Mouse (Mus musculus): ENCODE results near the gene Ear6. TPM values are rescaled to one million over a fixed set of nuclear protein-coding genes. Genes with fewer than 3 reads are reported as not detected.

Ear6 gene
- not detected for total RNA-seq (2023)

GRCm38 (mm10) chr14:51853399-51853798, at the start of gene Ear6:
Gene Ear6, plus strand, starts transcription at chr14:51853699.

DNA sequence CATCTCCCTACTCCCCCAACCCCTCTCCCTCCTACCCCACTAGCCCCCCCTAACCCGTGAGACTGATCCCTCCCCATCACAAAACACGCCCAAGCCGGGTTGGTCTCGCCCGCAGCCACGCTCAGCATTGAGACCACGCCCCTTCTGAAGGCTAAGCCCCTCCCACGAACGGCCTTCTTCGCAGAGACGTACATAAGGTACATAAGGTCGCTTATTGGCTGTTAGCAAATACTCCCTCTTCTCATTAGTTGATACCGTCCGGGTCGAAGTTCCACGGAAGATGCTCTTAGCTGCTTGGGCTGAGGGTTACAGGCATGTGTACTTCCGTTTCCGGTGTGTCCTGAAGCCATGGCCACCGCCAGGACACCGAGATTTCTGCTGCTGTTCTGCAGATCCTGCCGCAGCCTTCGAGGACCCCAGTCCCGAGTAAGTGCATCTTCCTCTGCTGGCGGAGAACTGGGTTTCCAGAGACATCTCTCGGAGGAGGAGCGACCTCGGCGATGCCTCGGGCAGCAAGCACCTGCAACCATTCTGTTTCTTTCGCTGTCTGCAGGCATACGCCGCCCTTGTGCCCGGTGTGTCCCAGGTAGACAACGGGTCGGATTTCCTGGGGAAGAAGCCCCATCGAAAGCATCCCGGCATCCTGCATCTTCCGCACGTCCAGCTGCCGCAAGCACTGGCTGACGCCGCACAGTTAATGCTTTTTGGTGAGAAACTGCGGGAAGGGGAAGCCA, 31.3 kb downstream of the Ear6 start, which contains the start of gene Mettl17:
TSS of gene Mettl17 (plus strand) at position 245 of the 734 bp plus-strand sequence.

DNA sequence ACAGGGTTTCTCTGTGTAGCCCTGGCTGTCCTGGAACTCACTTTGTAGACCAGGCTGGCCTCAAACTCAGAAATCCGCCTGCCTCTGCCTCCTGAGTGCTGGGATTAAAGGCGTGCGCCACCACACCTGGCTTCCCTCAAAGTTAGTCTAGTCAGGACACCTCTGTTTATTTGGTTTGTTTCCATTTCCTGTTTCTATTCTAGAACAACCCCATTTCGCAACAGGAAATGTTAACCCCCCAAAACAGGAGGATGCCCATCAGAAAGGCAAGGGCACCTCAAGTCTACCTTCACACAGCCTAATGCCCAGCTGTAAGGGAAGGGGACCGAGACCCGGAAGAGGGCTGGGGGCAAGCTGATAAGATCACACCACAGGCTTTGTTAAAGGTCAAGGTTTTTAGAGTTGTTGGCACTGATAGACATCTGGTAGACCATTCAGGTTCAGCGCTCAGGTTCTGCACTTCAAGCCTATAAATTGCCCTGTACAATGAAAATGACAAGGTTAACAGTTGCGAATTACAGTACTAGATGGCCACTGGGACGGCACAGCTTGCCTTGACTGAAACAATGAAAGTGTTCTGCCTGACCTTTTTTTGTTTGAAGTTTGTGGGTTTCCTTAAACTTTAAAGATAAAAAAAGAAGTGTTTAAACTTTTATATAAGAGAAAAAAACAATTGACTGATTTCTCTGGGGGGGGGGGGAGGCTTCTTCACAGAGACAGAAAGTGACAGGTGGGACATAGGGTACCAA, 38.9 kb downstream of the Ear6 start, which contains the start of gene Slc39a2:
TSS of gene Slc39a2 (plus strand) at position 699 of the 749 bp plus-strand sequence.

Other genes with a start within 250 kb of the Ear6 start
- not detected for gene Gm17078, start 242.4 kb upstream of the Ear6 start, total RNA-seq (2023)
- not detected for gene Gm4181, start 218.0 kb upstream of the Ear6 start, total RNA-seq (2023)
- not detected for gene Gm17079, start 158.2 kb upstream of the Ear6 start, total RNA-seq (2023)
- gene Gm5800, start 136.5 kb upstream of the Ear6 start, total RNA-seq (2023): not detected
- not detected for gene Ang4, start 80.1 kb upstream of the Ear6 start, total RNA-seq (2023)
- gene AY358078, start 53.7 kb upstream of the Ear6 start, total RNA-seq (2023): not detected
- gene Mettl17, start 31.1 kb downstream of the Ear6 start, total RNA-seq (2023): 51.4 TPM
- gene Slc39a2, start 39.2 kb downstream of the Ear6 start, total RNA-seq (2023): 0.67 TPM
- 12.7 TPM for gene Ndrg2, start 60.5 kb downstream of the Ear6 start, total RNA-seq (2023)
- not detected for gene Tppp2, start 64.7 kb downstream of the Ear6 start, total RNA-seq (2023)
- not detected for gene Rnase13, start 69.1 kb downstream of the Ear6 start, total RNA-seq (2023)
- gene Arhgef40, start 131.0 kb downstream of the Ear6 start, total RNA-seq (2023): 0.70 TPM
- not detected for gene Tmem253, start 162.0 kb downstream of the Ear6 start, total RNA-seq (2023)
- gene Zfp219, start 167.0 kb downstream of the Ear6 start, total RNA-seq (2023): 12.9 TPM
- not detected for gene Olfr221, start 188.8 kb downstream of the Ear6 start, total RNA-seq (2023)